Mouse (Mus musculus): Measurements from ENCODE around the gene Hoxc6. TPM values are rescaled to one million over a fixed set of nuclear protein-coding genes. Genes with fewer than 3 reads are reported as not detected.
A peak's percentile ranks its signal among the peaks of the same experiment; 100 is the strongest.

Gene Hoxc6
- polyA plus RNA-seq, 1 experiment, result 0.16 TPM

DNA sequence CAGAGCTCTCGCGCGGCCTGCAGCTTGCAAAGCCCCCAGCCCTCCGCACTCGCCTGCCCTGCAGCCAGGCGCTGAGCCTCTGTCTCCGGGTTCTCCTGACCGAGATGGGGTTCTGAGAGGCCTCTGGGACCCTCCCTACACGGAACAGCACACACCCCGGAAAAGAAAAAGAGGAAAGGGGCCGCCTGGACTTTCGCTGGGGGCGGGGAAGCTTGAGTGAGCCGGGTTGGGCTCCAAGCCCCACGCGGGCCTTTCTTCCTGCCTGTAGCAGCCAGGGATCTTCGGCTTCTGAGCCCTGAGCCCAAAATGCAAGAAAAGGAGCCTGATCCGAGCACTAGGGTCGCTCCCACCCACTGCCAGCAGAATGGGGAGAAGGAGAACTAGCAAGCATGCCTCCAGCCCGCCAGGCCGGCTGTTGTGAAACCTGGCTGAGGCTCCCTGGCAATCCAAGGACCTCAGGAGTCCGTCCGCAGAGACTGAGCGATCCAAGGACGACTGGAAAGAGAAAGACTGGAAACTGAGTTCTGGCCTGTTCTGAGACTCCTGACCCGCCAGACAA, 13.9 kb downstream of the Hoxc6 start:
- TF ChIP-seq POLR2A (IDR thresholded peaks at IDR 0.05; ENCODE audit: borderline replicate concordance, insufficient read depth, low read length) (no peak), CTCF (IDR thresholded peaks at IDR 0.05; ENCODE audit: borderline replicate concordance, insufficient read depth, low read depth, low read length) (no peak)
- no peak for DNase-seq
- H3K27me3 ChIP-seq (ENCODE audit: control insufficient read depth, insufficient read depth, low read length), result peaks cover 17% of the 10 kb centered on the region; the same call in 1 of the 2 replicates
- 6% methylated on average over 26 of the region's 26 CpGs for WGBS
- no peak overlapping the region for H3K27ac ChIP-seq (ENCODE audit: insufficient read depth, low read length)
- H3K4me3 ChIP-seq (replicated peaks; ENCODE audit: insufficient read depth, low read depth, low read length), result no peak overlapping the region
- H3K4me1 ChIP-seq (ENCODE audit: control insufficient read depth, insufficient read depth, low read length), result no peaks in the 10 kb centered on the region

DNA sequence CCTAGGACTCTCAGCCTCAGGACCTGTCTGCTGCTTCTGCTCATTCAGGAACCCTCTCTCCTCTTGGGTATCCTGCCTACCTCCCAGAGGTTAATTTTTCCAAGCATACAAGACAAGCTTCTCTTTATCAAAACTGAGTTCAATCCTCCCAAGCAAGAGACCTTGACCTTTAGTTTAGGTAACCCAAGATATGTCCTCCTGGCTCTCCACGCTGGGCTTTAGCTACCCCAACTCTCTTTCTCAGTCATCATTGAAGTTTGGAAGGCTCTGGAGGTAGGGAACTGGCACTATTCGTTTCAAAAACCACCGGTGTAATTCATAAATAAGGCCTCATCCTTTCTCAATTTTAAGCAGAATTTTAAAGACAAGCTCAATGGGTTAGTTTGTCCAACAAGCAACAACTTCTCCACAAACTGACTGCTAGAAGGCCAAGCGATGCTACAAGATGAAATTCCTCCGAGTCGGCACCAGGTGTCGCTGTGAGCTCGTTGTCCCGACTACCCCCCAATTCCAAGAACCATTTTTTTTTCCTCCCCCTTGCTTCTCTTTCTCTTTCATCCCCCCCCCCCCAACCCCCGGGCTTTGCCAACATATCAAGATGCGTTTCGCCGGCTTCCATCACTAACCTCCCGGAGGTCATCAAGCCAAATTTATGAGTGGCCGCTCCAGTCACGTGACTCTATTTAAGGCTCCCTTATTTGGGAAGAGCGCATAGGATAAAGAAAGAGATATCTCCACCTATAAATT, 15.4 kb downstream of the Hoxc6 start:
- WGBS, result 4% methylated on average over 17 of the region's 17 CpGs
- TF ChIP-seq POLR2A (IDR thresholded peaks at IDR 0.05; ENCODE audit: borderline replicate concordance, insufficient read depth, low read length), result no peak
- TF ChIP-seq CTCF (IDR thresholded peaks at IDR 0.05; ENCODE audit: borderline replicate concordance, insufficient read depth, low read depth, low read length), result peak; percentile 74
- no peak for DNase-seq
- H3K4me3 ChIP-seq (replicated peaks; ENCODE audit: insufficient read depth, low read depth, low read length), result no peak overlapping the region
- H3K4me1 ChIP-seq (ENCODE audit: control insufficient read depth, insufficient read depth, low read length), result no peaks in the 10 kb centered on the region
- no peak overlapping the region for H3K27ac ChIP-seq (ENCODE audit: insufficient read depth, low read length)
- peaks cover 17% of the 10 kb centered on the region; the same call in 1 of the 2 replicates for H3K27me3 ChIP-seq (ENCODE audit: control insufficient read depth, insufficient read depth, low read length)

DNA sequence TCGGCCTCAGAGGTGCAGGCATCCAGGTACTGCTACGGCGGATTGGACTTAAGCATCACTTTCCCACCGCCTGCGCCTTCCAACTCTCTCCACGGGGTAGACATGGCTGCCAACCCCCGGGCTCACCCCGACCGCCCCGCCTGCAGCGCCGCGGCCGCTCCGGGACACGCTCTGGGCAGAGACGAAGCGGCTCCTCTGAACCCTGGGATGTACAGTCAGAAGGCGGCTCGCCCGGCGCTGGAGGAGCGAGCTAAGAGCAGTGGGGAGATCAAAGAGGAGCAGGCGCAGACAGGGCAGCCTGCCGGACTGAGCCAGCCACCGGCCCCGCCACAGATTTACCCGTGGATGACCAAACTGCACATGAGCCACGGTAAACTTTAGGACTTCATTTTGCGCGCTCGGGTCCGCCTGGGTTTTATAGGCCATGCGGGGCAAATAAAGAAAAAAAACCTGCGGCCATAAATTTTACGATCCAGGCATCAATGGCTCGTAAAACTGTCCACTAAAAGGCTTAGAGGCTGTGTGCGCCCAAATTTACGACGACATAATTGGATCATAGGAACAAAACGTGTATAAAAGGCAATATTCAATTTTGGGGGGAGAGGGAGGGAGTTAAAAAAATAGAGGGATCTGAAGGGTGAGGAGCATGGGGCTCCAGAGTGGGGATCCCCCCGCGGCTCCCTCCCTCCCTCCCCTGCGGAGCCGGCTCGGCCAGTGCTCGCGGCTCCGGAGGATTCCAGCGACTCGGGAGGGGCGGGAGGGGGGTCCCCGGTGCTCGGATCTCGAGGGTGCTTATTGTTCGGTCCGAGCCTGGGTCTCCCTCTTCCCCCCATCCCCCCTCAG, 16.3 kb downstream of the Hoxc6 start:
- Histone ChIP-seq H3K27ac (ENCODE audit: insufficient read depth, low read length) (no peak overlapping the region), H3K4me3 (replicated peaks; ENCODE audit: insufficient read depth, low read depth, low read length) (no peak overlapping the region), H3K27me3 (ENCODE audit: control insufficient read depth, insufficient read depth, low read length) (peaks cover 17% of the 10 kb centered on the region; the same call in 1 of the 2 replicates), H3K4me1 (ENCODE audit: control insufficient read depth, insufficient read depth, low read length) (no peaks in the 10 kb centered on the region)
- DNase-seq, result no peak
- WGBS, result 1% methylated on average over 57 of the region's 57 CpGs
- TF ChIP-seq POLR2A (IDR thresholded peaks at IDR 0.05; ENCODE audit: borderline replicate concordance, insufficient read depth, low read length) (no peak), CTCF (IDR thresholded peaks at IDR 0.05; ENCODE audit: borderline replicate concordance, insufficient read depth, low read depth, low read length) (no peak)

DNA sequence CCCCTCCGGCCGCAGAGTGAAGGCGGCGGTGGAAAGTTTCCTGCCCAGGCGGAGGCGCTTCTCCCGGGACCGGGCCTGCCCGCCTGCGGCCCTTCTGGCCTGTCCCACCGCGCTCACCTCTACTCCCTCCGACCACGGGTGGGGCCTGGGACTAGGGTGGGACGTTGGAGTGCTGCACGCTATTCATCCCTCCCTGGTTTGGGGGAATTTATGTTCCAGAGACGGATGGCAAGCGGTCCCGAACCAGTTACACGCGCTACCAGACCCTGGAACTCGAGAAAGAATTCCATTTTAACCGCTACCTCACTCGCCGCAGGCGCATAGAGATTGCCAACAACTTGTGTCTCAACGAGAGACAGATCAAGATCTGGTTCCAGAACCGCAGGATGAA, 16.9 kb downstream of the Hoxc6 start:
- no peak for DNase-seq
- 3% methylated on average over 28 of the region's 28 CpGs for WGBS
- H3K4me3 ChIP-seq (replicated peaks; ENCODE audit: insufficient read depth, low read depth, low read length), result no peak overlapping the region
- peaks cover 16% of the 10 kb centered on the region; the same call in 1 of the 2 replicates for H3K27me3 ChIP-seq (ENCODE audit: control insufficient read depth, insufficient read depth, low read length)
- H3K27ac ChIP-seq (ENCODE audit: insufficient read depth, low read length), result no peak overlapping the region
- H3K4me1 ChIP-seq (ENCODE audit: control insufficient read depth, insufficient read depth, low read length), result no peaks in the 10 kb centered on the region
- no peak for TF ChIP-seq POLR2A (IDR thresholded peaks at IDR 0.05; ENCODE audit: borderline replicate concordance, insufficient read depth, low read length)
- no peak for TF ChIP-seq CTCF (IDR thresholded peaks at IDR 0.05; ENCODE audit: borderline replicate concordance, insufficient read depth, low read depth, low read length)

DNA sequence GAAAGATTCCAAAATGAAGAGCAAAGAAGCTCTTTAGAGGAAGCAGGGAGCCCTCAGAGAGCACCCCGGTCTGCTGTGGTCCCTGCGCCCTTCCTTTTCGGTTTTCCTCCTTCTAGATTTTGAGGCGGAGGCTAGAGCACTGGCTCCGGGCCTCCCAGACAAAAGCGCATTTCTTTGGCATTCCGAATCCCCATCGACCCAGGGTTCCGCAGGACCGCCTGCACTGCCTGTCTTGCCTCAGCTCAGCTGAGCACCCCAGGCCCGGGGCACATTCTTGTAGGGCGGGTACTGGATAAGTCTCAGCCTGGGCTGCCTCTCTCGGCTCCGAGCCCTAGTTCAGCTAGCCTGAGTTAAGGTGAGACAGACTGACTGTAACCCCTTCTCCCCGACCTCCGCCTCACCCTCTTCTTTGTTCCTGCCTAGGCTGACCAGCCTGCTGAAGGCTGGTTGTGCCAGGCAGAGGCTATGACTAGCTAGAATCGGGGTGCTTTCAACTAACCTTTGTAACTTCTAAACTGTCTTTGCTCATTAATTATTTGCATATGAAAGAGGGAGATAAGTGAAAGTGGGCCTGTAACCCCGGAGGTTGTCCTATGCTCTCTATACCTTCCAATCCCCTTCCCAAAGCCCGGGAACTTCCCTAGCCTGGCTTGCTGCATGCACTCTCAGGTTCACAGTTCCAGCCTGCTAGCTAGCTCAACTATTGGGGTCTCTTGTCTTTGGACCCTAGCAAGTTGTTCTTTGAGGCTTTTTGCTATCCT, 17.5 kb downstream of the Hoxc6 start:
- DNase-seq, result no peak
- WGBS, result 12% methylated on average over 19 of the region's 19 CpGs

DNA sequence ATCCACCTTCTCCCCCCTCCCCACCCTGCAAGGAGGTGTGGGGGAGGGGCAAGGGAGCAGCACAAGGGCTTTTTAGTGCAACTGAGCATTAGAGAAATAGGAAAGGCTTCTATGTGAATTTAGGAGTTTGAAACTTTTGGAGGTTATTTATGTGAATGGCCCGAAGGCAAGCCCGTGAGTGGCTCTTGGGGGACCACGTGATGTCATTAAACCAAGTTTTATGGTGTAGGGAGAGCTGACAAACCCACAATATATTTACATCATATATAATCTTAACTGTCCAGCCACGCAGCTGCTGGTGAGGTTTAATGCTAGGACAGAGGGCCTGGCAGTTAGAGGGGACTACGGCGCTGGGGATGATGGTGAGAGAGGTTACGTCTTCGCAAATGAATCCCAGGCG, 20.6 kb downstream of the Hoxc6 start, which contains the start of gene Hoxc4:
TSS of gene Hoxc4 (plus strand) at position 299 of the 400 bp plus-strand sequence.
- 23% methylated on average over 9 of the region's 9 CpGs for WGBS
- TF ChIP-seq POLR2A (IDR thresholded peaks at IDR 0.05; ENCODE audit: borderline replicate concordance, insufficient read depth, low read length) (no peak), CTCF (IDR thresholded peaks at IDR 0.05; ENCODE audit: borderline replicate concordance, insufficient read depth, low read depth, low read length) (no peak)
- H3K27ac ChIP-seq (ENCODE audit: insufficient read depth, low read length), result no peak within 1 kb of the TSS
- peaks cover 4% of the 10 kb centered on the region; the same call in 1 of the 2 replicates for H3K27me3 ChIP-seq (ENCODE audit: control insufficient read depth, insufficient read depth, low read length)
- no peak for DNase-seq
- no peak within 1 kb of the TSS for H3K4me3 ChIP-seq (replicated peaks; ENCODE audit: insufficient read depth, low read depth, low read length)
- no peaks in the 10 kb centered on the region for H3K4me1 ChIP-seq (ENCODE audit: control insufficient read depth, insufficient read depth, low read length)

More for the DNA sequence above, 17.5 kb downstream of the Hoxc6 start:
- H3K27me3 ChIP-seq (ENCODE audit: control insufficient read depth, insufficient read depth, low read length), result peaks cover 12% of the 10 kb centered on the region; the same call in 1 of the 2 replicates
- TF ChIP-seq CTCF (IDR thresholded peaks at IDR 0.05; ENCODE audit: borderline replicate concordance, insufficient read depth, low read depth, low read length) (no peak), POLR2A (IDR thresholded peaks at IDR 0.05; ENCODE audit: borderline replicate concordance, insufficient read depth, low read length) (no peak)
- no peak overlapping the region for H3K27ac ChIP-seq (ENCODE audit: insufficient read depth, low read length)
- H3K4me1 ChIP-seq (ENCODE audit: control insufficient read depth, insufficient read depth, low read length), result no peaks in the 10 kb centered on the region
- no peak overlapping the region for H3K4me3 ChIP-seq (replicated peaks; ENCODE audit: insufficient read depth, low read depth, low read length)

DNA sequence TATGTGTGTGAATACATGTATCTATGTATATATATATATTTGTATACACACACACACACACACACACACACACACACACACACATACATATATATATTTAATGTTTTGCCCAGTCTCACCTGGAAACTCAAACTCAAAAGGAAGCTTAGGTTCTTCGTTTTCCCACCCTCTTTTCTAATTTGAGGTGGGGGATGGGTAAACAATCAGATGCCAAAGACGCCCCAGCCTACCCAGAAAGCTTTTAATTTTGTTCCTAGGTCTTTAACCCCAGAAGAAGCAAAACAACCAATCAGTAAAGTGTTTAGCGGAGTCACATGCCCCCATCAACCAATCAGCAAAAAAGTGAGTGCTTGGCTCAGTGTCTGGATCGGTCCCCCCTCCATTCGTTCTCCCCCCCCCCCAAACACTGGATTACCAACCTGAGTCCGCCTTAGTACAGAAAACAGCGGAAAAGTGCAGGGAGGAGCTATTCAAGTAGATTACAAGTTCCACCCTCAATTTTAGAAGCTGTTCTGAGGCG, 22.9 kb downstream of the Hoxc6 start:
- TF ChIP-seq POLR2A (IDR thresholded peaks at IDR 0.05; ENCODE audit: borderline replicate concordance, insufficient read depth, low read length), result no peak
- TF ChIP-seq CTCF (IDR thresholded peaks at IDR 0.05; ENCODE audit: borderline replicate concordance, insufficient read depth, low read depth, low read length), result no peak
- H3K4me1 ChIP-seq (ENCODE audit: control insufficient read depth, insufficient read depth, low read length), result no peaks in the 10 kb centered on the region
- no peak overlapping the region for H3K27ac ChIP-seq (ENCODE audit: insufficient read depth, low read length)
- no peak for DNase-seq
- WGBS, result 4% methylated on average over 8 of the region's 8 CpGs
- no peak overlapping the region for H3K4me3 ChIP-seq (replicated peaks; ENCODE audit: insufficient read depth, low read depth, low read length)
- H3K27me3 ChIP-seq (ENCODE audit: control insufficient read depth, insufficient read depth, low read length), result peaks cover 2% of the 10 kb centered on the region; the same call in 1 of the 2 replicates

Data from cerebellum, adult 2 months (tissue).